Mouse (Mus musculus) forebrain, postnatal 0 days (tissue): ENCODE data around the gene BC051019. TPM values are rescaled to one million over a fixed set of nuclear protein-coding genes. Genes with fewer than 3 reads are reported as not detected.

Experiments
- ATAC-seq: fragments of 200-750 bp; cut with Nextera tagmentation; 2 replicates; pipeline ENCODE4 v1.8.0; 2017; ENCODE audit warnings: mild to moderate bottlenecking, moderate library complexity
- DNase-seq: peaks from one replicate; pipeline ENCODE4 v3.0.0-alpha.2; 2015
- H3K27ac ChIP-seq: fragments of 300-500 bp; sonication (generic); 2 replicates; pipeline ENCODE4 v1.5.1; 2014; ENCODE audit warnings: low read depth, mild to moderate bottlenecking, antibody characterized with exemption, low read length, moderate library complexity, mixed read lengths
- H3K27me3 ChIP-seq: fragments of 300-500 bp; sonication (generic); 2 replicates; pipeline ENCODE4 v1.6.1; 2014; ENCODE audit warnings: mild to moderate bottlenecking, low read length, mixed read lengths; ENCODE audit not compliant: insufficient read depth
- H3K36me3 ChIP-seq: fragments of 300-500 bp; sonication (generic); 2 replicates; pipeline ENCODE4 v1.6.1; 2014; ENCODE audit warnings: mild to moderate bottlenecking, moderate library complexity; ENCODE audit not compliant: insufficient read depth
- H3K4me1 ChIP-seq: fragments of 300-500 bp; sonication (generic); 2 replicates; pipeline ENCODE4 v1.6.1; 2014; ENCODE audit warnings: antibody characterized with exemption; ENCODE audit not compliant: insufficient read depth
- H3K4me2 ChIP-seq: fragments of 300-500 bp; sonication (generic); 2 replicates; pipeline ENCODE4 v1.6.1; 2014; ENCODE audit warnings: low read depth, mild to moderate bottlenecking, moderate library complexity
- H3K4me3 ChIP-seq: fragments of 300-500 bp; sonication (generic); 2 replicates; pipeline ENCODE4 v1.5.1; 2014; ENCODE audit warnings: low read depth, low read length, mixed read lengths
- H3K9ac ChIP-seq: fragments of 300-500 bp; sonication (generic); 2 replicates; pipeline ENCODE4 v1.6.1; 2014; ENCODE audit warnings: mild to moderate bottlenecking
- H3K9me3 ChIP-seq: fragments of 300-500 bp; sonication (generic); 2 replicates; pipeline ENCODE4 v1.6.1; 2016; ENCODE audit warnings: low read length
- CTCF ChIP-seq: sonication (generic); IDR thresholded peaks from 2 replicates; pipeline ENCODE4 v1.5.1; 2016; ENCODE audit warnings: antibody characterized with exemption, control low read depth, low read depth
- WGBS: fragments of 180-500 bp; shearing (Covaris S2); extraction: QIAGEN DNeasy Blood & Tissue Kit; methylation state at CpG from one replicate; pipeline ENCODE4 v1.1.7; 2014; 5-methylcytosine and 5-hydroxymethylcytosine counted together
- polyA plus RNA-seq: library from polyadenylated mRNA; unstranded; fragments of >200 nt; fragmentation: Nextera tagmentation; extraction: Ambion mirVana; gene quantifications from 2 replicates; pipeline ENCODE4 v1.2.1, GENCODE M21; 2015
- total RNA-seq: library from RNA; depleted of rRNA; stranded (reverse); fragments of >200 nt; gene quantifications from 2 replicates; pipeline ENCODE4 v1.2.3, GENCODE M21; 2014; rRNA removed

Gene BC051019
- total and polyA plus RNA-seq, 2 experiments from 2014 or later, result 0.33 to 1.4 TPM

GRCm38 (mm10) chr7:109662626-109663025 lies 61.0 kb downstream of the BC051019 start:
- no peak for TF ChIP-seq CTCF
- WGBS, result 54% methylated on average over 4 of the region's 4 CpGs
- H3K4me3 ChIP-seq, result no peak overlapping the region
- no peak overlapping the region for H3K27ac ChIP-seq
- DNase-seq, result no peak
- no peaks in the 10 kb centered on the region for H3K36me3 ChIP-seq
- no peak overlapping the region for H3K9ac ChIP-seq
- ATAC-seq, result no peak
- no peak overlapping the region for H3K4me2 ChIP-seq
- H3K27me3 ChIP-seq, result no peaks in the 10 kb centered on the region
- no peaks in the 10 kb centered on the region for H3K9me3 ChIP-seq
- H3K4me1 ChIP-seq, result no peaks in the 10 kb centered on the region

Other genes with a start within 250 kb of the BC051019 start
- gene Trim66, start 215.7 kb downstream of the BC051019 start, total RNA-seq, result 2.3 and 3.9 TPM in 2 replicates
- 0.34 and 0.41 TPM in 2 replicates for gene Trim66, start 215.7 kb downstream of the BC051019 start, polyA plus RNA-seq
- gene Rpl27a, start 204.7 kb downstream of the BC051019 start, total RNA-seq, result 433 and 606 TPM in 2 replicates
- 94.1 and 102 TPM in 2 replicates for gene Rpl27a, start 204.7 kb downstream of the BC051019 start, polyA plus RNA-seq
- gene St5, start 20.2 kb downstream of the BC051019 start, total RNA-seq, result 8.5 and 18.0 TPM in 2 replicates
- 11.6 and 12.3 TPM in 2 replicates for gene St5, start 20.2 kb downstream of the BC051019 start, polyA plus RNA-seq
- 7.8 and 15.5 TPM in 2 replicates for gene Akip1, start 20.2 kb downstream of the BC051019 start, total RNA-seq
- gene Akip1, start 20.2 kb downstream of the BC051019 start, polyA plus RNA-seq, result 14.3 and 17.5 TPM in 2 replicates
- not detected in 2 replicates for gene Ascl3, start 7.9 kb upstream of the BC051019 start, total RNA-seq
- gene Ascl3, start 7.9 kb upstream of the BC051019 start, polyA plus RNA-seq, result 0.29 TPM in 1 of 2 replicates, not detected in the other
- 109 and 139 TPM in 2 replicates for gene Tmem9b, start 29.0 kb upstream of the BC051019 start, total RNA-seq
- 157 and 178 TPM in 2 replicates for gene Tmem9b, start 29.0 kb upstream of the BC051019 start, polyA plus RNA-seq
- gene Nrip3, start 58.2 kb upstream of the BC051019 start, total RNA-seq, result 23.6 and 43.4 TPM in 2 replicates
- 14.8 and 21.9 TPM in 2 replicates for gene Nrip3, start 58.2 kb upstream of the BC051019 start, polyA plus RNA-seq
- gene Scube2, start 141.8 kb upstream of the BC051019 start, total RNA-seq, result 1.8 TPM in 2 replicates
- gene Scube2, start 141.8 kb upstream of the BC051019 start, polyA plus RNA-seq, result 0.78 and 1.6 TPM in 2 replicates
- gene Dennd5a, start 236.6 kb upstream of the BC051019 start, total RNA-seq, result 144 and 156 TPM in 2 replicates
- 24.0 and 28.0 TPM in 2 replicates for gene Dennd5a, start 236.6 kb upstream of the BC051019 start, polyA plus RNA-seq